Mouse (Mus musculus): Measurements from ENCODE around the gene Eif3d.

GRCm38 (mm10) chr15:77981181-77981680 is 10.6 kb upstream of the Eif3d start:
- no peak for TF ChIP-seq CTCF (conservative IDR thresholded peaks at IDR 0.05; ENCODE audit: low read length)
- TF ChIP-seq NANOG (IDR thresholded peaks at IDR 0.05; ENCODE audit: borderline replicate concordance, low read length) = no peak
- TF ChIP-seq POU5F1 (IDR thresholded peaks at IDR 0.05; ENCODE audit: borderline replicate concordance, low read length) = no peak
